24 mouse cellular contexts compared by ENCODE assay signal in the genomic region with DNA sequence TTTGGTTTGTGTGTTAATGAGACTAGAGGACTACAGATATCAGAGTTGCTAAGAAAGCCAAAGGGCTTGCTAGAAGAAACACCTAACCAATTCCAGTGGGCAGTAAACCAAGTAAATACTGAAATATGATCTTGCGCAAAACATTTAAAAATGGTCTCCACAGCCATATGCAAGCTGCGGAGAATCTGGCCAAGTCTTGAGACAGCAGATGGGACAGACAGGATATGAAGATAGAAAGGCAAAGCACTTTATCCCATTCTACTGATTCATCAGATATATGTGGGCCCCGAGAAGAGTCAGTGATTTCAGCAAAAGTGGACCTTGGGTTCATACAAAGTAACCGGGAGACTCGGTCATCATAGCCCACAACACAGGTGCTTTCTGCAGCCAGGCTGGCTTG. TPM values are rescaled to one million over a fixed set of nuclear protein-coding genes. Genes with fewer than 3 reads are reported as not detected.
"Had no signal": no experiment of that assay in that cellular context is flagged by ENCODE, and none has a peak within 500 bp of the region (broad histone marks: within the 10 kb centered on the region; RNA-seq: fewer than 3 reads in every experiment).

No protein-coding gene starts in this region.

- H3K9me3 ChIP-seq: neural tube, embryonic 15.5 days; stomach, embryonic 15.5 days had no signal

- H3K4me2 ChIP-seq: neural tube, embryonic 15.5 days; stomach, embryonic 15.5 days had no signal

- H3K4me3 ChIP-seq: neural tube, embryonic 15.5 days; stomach, embryonic 15.5 days had no signal

- H3K27ac ChIP-seq: neural tube, embryonic 15.5 days; stomach, embryonic 15.5 days; stomach, postnatal 0 days had no signal

- H3K27me3 ChIP-seq: neural tube, embryonic 15.5 days; stomach, embryonic 15.5 days had no signal

- H3K4me1 ChIP-seq: stomach, embryonic 15.5 days had no signal

- H3K9ac ChIP-seq: neural tube, embryonic 15.5 days; stomach, embryonic 15.5 days had no signal

- H3K36me3 ChIP-seq: neural tube, embryonic 15.5 days; stomach, embryonic 15.5 days had no signal

- DNase-seq: retina, postnatal 1 day; right cerebral cortex, adult 18-20 months; right cerebral cortex, postnatal 14 days; right cerebral cortex, postnatal 25 days; right cerebral cortex, postnatal 4 days; spleen, adult 18-20 months; thymus, adult 18-20 months; thymus, adult 2 months; thymus, postnatal 14 days; thymus, postnatal 25 days; thymus, postnatal 36 days; thymus, postnatal 4 days had no signal

RNA-seq across cellular contexts. Expression of gene Calhm3, which starts 34.6 kb away (rescaled TPM):
- total RNA-seq: neutrophil, adult 5-6 weeks had no signal
- polyA plus RNA-seq: neural tube, embryonic 15.5 days; spleen, adult 2 months; stomach, embryonic 14.5 days; stomach, embryonic 15.5 days; stomach, embryonic 16.5 days; stomach, postnatal 0 days; urinary bladder, adult 2 months had no signal

RNA-seq across cellular contexts. Expression of gene Calhm1, which starts 48.1 kb away (rescaled TPM):
- total RNA-seq: neutrophil, adult 5-6 weeks had no signal
- polyA plus RNA-seq: neural tube, embryonic 14.5 days; neural tube, embryonic 15.5 days; small intestine, adult 2 months; spleen, adult 2 months; stomach, embryonic 14.5 days; stomach, embryonic 15.5 days; stomach, embryonic 16.5 days; stomach, postnatal 0 days; testis, adult 2 months; thymus, adult 2 months; thymus, postnatal 0 days; urinary bladder, adult 2 months had no signal
